Mouse (Mus musculus): ENCODE measurements around the gene Spp2.

Spp2 gene

GRCm38 (mm10) chr1:88466325-88467064 is 59.7 kb downstream of the Spp2 start:
- DNase-seq (ENCODE audit: low spot score in 2 of 2) = no peak

DNA sequence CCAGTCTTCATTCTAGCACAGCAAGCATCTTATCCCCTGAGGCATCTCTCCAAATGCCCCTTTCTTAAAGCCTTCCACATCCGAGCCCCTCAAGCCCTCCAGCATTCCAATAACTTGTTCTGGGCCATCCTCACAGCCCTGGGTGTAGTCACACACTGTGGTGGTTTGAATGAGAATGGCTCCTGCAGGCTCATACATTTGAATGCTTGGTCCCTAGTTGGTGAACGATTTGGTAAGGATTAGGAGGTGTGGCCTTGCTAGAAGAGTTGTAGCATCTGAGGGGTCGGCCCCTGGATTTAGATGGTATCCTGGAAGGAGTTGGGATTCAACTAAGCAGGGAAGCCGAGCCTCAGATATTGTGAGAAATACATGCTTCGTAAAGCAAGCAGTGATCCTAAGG is 61.1 kb downstream of the Spp2 start:
- DNase-seq (ENCODE audit: low spot score in 2 of 2) = no peak

- DNase-seq (ENCODE audit: low spot score in 2 of 2) = no peak
Measured at GRCm38 (mm10) chr1:88468335-88468734, 61.6 kb downstream of the Spp2 start.

DNA sequence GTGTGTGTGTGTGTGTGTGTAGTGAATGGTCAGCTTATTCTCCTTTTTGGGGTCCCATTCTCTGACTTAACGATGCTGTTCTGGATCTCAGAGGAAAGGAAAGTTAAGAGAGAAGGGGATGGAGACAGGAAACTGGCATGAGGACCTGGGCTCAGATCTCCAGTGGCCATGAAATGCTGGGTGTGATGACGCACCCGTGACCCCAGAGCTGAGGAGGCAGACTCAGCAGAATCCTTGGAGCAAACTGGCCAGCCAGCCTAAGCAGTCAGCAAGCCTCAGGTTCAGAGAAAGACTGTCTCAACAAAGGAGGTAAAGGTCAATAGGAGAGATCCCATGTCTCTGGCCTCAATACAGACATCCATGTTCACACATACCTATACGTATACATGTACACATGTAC is 63.0 kb downstream of the Spp2 start:
- DNase-seq (ENCODE audit: low spot score in 2 of 2) = no peak

GRCm38 (mm10) chr1:88472258-88472657 is 65.5 kb downstream of the Spp2 start:
- no peak for DNase-seq (ENCODE audit: low spot score in 2 of 2)

- no peak for DNase-seq (ENCODE audit: low spot score in 2 of 2)
Measured at GRCm38 (mm10) chr1:88473899-88474298, 67.1 kb downstream of the Spp2 start.

DNA sequence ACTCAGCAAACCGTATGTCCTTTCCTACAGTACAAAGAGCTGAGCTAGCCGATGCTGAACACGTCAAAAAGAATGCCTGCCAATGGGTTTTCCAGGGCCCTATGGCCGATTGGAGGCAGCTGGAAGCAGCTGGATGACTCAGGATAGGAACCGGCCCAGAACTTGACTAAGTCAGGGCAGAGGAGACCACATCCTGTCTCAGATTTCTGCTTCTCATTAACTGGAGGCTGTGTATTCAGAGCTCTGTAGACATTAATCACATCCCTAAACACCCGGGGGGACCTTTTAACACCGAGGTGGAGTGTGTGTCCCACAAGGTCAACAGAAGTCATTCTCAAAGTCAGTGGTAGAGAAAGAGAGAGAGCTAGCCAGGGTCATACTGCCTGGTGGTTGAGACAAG is 67.8 kb downstream of the Spp2 start:
- no peak for DNase-seq (ENCODE audit: low spot score in 2 of 2)

- DNase-seq (ENCODE audit: low spot score in 2 of 2) = no peak
Measured at GRCm38 (mm10) chr1:88475502-88475953, 68.8 kb downstream of the Spp2 start.
